Mouse (Mus musculus): ENCODE results near the gene Foxj1. TPM values are rescaled to one million over a fixed set of nuclear protein-coding genes. Genes with fewer than 3 reads are reported as not detected.

The Foxj1 gene
- polyA plus RNA-seq, 1 experiment from 2014 or later: 5.3 TPM

DNA sequence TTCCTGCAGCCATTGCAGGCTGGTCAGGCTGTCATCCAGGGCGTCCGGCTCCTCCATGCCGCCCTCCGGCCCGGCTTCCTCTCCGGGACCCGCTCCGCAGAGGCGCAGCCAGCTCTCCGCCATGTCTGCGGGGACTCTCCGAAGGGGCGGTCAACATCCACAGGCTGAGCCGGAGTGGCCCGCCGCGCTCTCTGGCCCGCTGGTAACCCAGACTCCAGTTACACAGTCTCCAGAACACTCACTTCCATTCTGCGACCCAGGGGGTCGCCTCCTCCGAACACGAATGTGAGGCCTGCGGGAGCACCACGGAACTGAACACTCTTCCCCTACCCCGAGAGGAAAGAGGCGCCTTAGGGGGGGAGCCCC is 799 bp downstream of the Foxj1 start:
- H3K9ac ChIP-seq (ENCODE audit: low read length): peak overlapping the region; percentile 37
- H3K4me1 ChIP-seq (replicated peaks; ENCODE audit: control insufficient read depth, insufficient read depth, low read length): peaks cover 51% of the 10 kb centered on the region

DNA sequence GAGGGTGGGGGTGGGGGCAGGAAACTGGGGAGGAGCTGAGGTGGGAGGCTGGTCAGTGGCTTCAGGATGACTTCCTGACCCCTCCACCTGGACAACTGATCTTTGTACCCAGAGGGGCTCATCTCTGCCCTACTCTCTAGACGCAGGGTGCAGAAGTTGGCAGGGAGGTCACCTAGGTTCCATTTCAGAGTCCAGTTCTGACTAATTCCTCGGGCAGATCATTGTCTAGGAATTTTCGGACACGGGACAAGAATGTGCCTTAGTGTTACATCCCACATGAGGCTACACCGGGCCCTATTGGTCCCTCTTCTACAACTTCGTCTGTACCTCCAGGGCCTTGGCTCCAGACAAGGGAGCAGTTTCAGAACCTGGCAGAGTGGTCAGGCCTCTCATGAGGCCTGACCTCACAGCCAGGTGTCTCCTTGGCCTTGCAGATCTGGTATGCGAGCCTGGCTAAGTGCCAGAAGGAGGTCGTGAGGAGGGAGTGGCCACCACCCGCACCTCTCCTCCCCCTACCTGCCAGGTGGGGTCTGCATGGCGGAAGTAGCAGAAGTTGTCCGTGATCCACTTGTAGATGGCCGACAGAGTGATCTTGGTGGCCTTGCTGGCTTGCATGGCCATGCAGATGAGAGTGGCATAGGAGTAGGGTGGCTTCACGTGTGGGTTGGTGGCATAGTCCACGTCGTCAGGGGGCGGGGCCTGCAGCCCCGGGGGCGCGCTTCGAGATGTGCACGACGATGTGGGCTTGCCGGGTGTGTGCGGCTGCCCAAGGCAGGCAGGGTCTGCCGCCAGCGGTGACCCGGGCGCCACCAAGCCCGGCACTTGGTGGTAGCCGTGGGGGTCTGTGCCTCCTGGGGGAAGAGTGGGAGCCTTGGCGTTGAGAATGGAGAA is 1.4 kb downstream of the Foxj1 start:
- Histone ChIP-seq H3K4me1 (replicated peaks; ENCODE audit: control insufficient read depth, insufficient read depth, low read length) (peaks cover 57% of the 10 kb centered on the region), H3K9me3 (ENCODE audit: control insufficient read depth, low read length) (no peaks in the 10 kb centered on the region), H3K9ac (ENCODE audit: low read length) (peak overlapping the region; percentile 37), H3K4me3 (ENCODE audit: low read depth, low read length) (peak overlapping the region; percentile 44), H3K4me2 (ENCODE audit: low read depth, low read length, severe bottlenecking) (peak overlapping the region; percentile 98), H3K27me3 (ENCODE audit: control insufficient read depth, insufficient read depth, low read length) (peaks cover 14% of the 10 kb centered on the region), H3K36me3 (ENCODE audit: control insufficient read depth, insufficient read depth, low read length) (no peaks in the 10 kb centered on the region), H3K27ac (ENCODE audit: low read depth, low read length) (no peak overlapping the region)
- WGBS: 26% methylated on average over 27 of the region's 31 CpGs
- peak; percentile 45 for DNase-seq (ENCODE audit: low spot score)
- no peak for ATAC-seq (replicated peaks; ENCODE audit: low FRiP score)

More for the DNA sequence above, 799 bp downstream of the Foxj1 start:
- Histone ChIP-seq H3K36me3 (ENCODE audit: control insufficient read depth, insufficient read depth, low read length) (no peaks in the 10 kb centered on the region), H3K27ac (ENCODE audit: low read depth, low read length) (no peak overlapping the region), H3K9me3 (ENCODE audit: control insufficient read depth, low read length) (no peaks in the 10 kb centered on the region), H3K4me2 (ENCODE audit: low read depth, low read length, severe bottlenecking) (peak overlapping the region; percentile 98), H3K4me3 (ENCODE audit: low read depth, low read length) (peak overlapping the region; percentile 44), H3K27me3 (ENCODE audit: control insufficient read depth, insufficient read depth, low read length) (peaks cover 14% of the 10 kb centered on the region)
- DNase-seq (ENCODE audit: low spot score) (no peak), ATAC-seq (replicated peaks; ENCODE audit: low FRiP score) (no peak)
- 8% methylated on average over 26 of the region's 26 CpGs for WGBS

DNA sequence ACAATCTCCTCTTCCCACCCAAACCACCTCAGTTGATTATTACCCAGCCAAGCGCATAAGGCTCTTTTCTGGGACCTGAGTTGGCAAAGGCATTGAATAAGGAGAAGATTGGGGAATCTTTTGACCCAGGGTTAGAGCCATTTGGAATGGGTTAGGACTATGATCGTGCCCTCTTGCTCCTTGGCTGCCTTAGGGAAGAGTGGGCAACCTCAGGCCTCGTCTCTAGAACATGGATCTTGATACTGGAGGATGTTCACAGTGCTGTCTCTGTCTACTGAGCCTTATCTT is 2.3 kb downstream of the Foxj1 start:
- H3K36me3 ChIP-seq (ENCODE audit: control insufficient read depth, insufficient read depth, low read length): no peaks in the 10 kb centered on the region
- no peak for DNase-seq (ENCODE audit: low spot score)
- whole genome bisulfite sequencing: 71% methylated on average over 3 of the region's 3 CpGs
- no peak overlapping the region for H3K27ac ChIP-seq (ENCODE audit: low read depth, low read length)
- peaks cover 14% of the 10 kb centered on the region for H3K27me3 ChIP-seq (ENCODE audit: control insufficient read depth, insufficient read depth, low read length)
- H3K4me2 ChIP-seq (ENCODE audit: low read depth, low read length, severe bottlenecking): 0 out of 2 replicates have a peak overlapping the region, but pooled peaks have one; percentile 24
- H3K4me3 ChIP-seq (ENCODE audit: low read depth, low read length): no peak overlapping the region
- ATAC-seq (replicated peaks; ENCODE audit: low FRiP score): no peak
- no peaks in the 10 kb centered on the region for H3K9me3 ChIP-seq (ENCODE audit: control insufficient read depth, low read length)
- H3K9ac ChIP-seq (ENCODE audit: low read length): peak overlapping the region; percentile 29; the same call in 1 of the 2 replicates
- peaks cover 58% of the 10 kb centered on the region for H3K4me1 ChIP-seq (replicated peaks; ENCODE audit: control insufficient read depth, insufficient read depth, low read length)

DNA sequence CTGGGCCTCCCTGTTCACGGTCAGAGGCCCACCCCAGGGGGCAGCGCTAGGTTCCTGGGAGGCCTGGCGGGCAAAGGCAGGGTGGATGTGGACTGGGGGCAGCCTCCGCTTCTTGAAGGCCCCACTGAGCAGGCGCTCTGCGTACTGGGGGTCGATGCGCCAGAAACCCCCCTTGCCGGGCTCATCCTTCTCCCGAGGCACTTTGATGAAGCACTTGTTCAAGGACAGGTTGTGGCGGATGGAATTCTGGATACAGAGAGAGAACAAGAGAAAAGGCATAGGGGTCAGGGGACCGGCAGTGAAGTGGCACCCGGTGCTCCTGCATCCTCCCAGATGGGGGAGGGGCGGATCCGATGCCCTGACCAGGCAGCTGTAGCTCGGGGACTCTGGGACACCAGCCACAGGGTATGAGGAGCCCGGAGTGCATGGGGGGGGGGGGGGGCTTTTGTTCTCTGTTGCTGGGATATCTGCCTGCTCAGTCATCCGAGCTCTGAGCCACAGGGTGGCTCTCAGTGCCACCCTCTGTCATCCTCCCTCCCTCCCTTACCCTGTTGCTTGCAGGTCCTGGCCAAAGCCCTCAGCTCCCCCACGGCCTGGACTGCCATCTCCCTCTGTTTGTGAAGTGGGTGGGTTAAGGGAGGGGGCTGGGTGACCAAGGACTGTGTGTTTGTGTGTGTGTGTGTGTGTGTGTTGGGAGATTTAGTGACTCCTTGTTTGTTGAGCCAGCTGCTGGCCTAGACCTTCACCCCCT is 2.8 kb downstream of the Foxj1 start:
- Histone ChIP-seq H3K9me3 (ENCODE audit: control insufficient read depth, low read length) (no peaks in the 10 kb centered on the region), H3K4me3 (ENCODE audit: low read depth, low read length) (no peak overlapping the region), H3K27ac (ENCODE audit: low read depth, low read length) (no peak overlapping the region; the same call in 1 of the 2 replicates), H3K36me3 (ENCODE audit: control insufficient read depth, insufficient read depth, low read length) (no peaks in the 10 kb centered on the region), H3K4me2 (ENCODE audit: low read depth, low read length, severe bottlenecking) (0 out of 2 replicates have a peak overlapping the region, but pooled peaks have one; percentile 24), H3K4me1 (replicated peaks; ENCODE audit: control insufficient read depth, insufficient read depth, low read length) (peaks cover 58% of the 10 kb centered on the region), H3K9ac (ENCODE audit: low read length) (peak overlapping the region; percentile 29; the same call in 1 of the 2 replicates), H3K27me3 (ENCODE audit: control insufficient read depth, insufficient read depth, low read length) (peaks cover 14% of the 10 kb centered on the region)
- ATAC-seq (replicated peaks; ENCODE audit: low FRiP score): peak; percentile 25; the same call in 1 of the 2 replicates
- DNase-seq (ENCODE audit: low spot score): peak; percentile 71
- 22% methylated on average over 19 of the region's 19 CpGs for WGBS

DNA sequence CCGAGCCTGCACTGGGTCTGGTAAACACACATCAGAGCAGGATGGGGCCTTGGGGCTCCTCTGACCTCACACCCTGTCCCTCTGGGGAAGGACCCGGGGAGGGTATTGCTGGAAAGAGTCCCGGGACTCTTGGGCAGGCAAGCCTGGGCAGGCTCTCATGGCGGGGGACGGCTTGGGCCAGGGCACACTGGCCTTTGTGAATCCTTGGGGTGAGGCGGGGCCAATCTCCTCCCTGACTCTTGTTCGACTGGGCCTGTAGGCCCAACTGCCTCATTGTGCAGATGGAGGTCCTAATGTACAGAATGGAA is 5.0 kb downstream of the Foxj1 start:
- peaks cover 14% of the 10 kb centered on the region for H3K27me3 ChIP-seq (ENCODE audit: control insufficient read depth, insufficient read depth, low read length)
- ATAC-seq (replicated peaks; ENCODE audit: low FRiP score): no peak
- no peak for DNase-seq (ENCODE audit: low spot score)
- H3K9ac ChIP-seq (ENCODE audit: low read length): peak overlapping the region; percentile 42
- no peak overlapping the region for H3K4me2 ChIP-seq (ENCODE audit: low read depth, low read length, severe bottlenecking)
- peak overlapping the region; percentile 86 for H3K27ac ChIP-seq (ENCODE audit: low read depth, low read length)
- 51% methylated on average over 7 of the region's 7 CpGs for WGBS
- no peaks in the 10 kb centered on the region for H3K36me3 ChIP-seq (ENCODE audit: control insufficient read depth, insufficient read depth, low read length)
- H3K4me1 ChIP-seq (replicated peaks; ENCODE audit: control insufficient read depth, insufficient read depth, low read length): peaks cover 49% of the 10 kb centered on the region
- H3K4me3 ChIP-seq (ENCODE audit: low read depth, low read length): no peak overlapping the region
- no peaks in the 10 kb centered on the region for H3K9me3 ChIP-seq (ENCODE audit: control insufficient read depth, low read length)

DNA sequence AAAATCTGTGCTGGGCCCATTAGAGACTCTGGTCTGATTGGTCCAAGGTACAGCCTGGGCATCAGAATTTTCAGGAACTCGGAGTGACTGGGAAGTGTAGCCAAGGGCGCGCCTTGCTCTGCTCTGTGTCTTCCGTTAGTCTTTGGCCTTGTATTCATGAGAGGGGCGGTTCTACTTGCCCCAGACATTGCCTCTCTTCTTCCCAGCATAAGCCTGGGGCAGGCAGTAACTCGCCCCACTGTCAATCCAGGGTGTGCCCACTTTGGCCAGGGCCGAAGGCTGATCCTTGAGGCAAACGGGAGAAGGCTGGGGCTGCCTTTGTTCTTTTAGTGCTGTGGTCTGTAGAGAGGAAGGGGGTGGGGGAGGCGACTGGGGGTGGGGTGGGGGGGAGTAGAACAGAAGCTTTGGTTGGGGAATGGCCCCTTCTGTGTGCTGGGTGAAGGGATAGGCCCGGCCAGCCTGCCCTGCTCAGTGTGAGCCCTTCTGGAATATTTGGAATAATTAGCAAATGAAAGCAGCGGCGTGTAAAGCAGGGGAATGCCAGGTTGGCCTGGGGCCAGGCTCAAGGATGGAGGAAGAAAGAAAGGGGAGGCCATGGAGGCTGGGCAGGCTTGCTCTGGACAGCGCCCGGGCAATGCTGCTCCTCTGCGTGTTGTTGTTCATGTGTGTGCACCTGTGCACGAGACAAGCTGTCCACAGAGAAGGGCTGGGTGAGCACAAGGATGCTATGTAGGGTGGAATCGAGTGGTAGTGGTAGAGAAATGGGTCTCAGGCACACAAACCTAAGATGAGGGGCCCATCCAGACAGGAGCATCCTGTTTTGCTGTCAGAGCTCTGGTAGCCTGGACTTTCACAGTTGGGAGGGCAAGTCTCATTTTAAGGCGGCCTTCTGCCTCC is 5.6 kb downstream of the Foxj1 start:
- H3K4me1 ChIP-seq (replicated peaks; ENCODE audit: control insufficient read depth, insufficient read depth, low read length): peaks cover 44% of the 10 kb centered on the region
- H3K27me3 ChIP-seq (ENCODE audit: control insufficient read depth, insufficient read depth, low read length): peaks cover 11% of the 10 kb centered on the region
- peak; percentile 76 for DNase-seq (ENCODE audit: low spot score)
- no peaks in the 10 kb centered on the region for H3K9me3 ChIP-seq (ENCODE audit: control insufficient read depth, low read length)
- H3K4me3 ChIP-seq (ENCODE audit: low read depth, low read length): no peak overlapping the region
- peak overlapping the region; percentile 42 for H3K9ac ChIP-seq (ENCODE audit: low read length)
- H3K27ac ChIP-seq (ENCODE audit: low read depth, low read length): peak overlapping the region; percentile 86
- H3K36me3 ChIP-seq (ENCODE audit: control insufficient read depth, insufficient read depth, low read length): no peaks in the 10 kb centered on the region
- WGBS: 39% methylated on average over 18 of the region's 18 CpGs
- 0 out of 2 replicates have a peak overlapping the region, but pooled peaks have one; percentile 18 for H3K4me2 ChIP-seq (ENCODE audit: low read depth, low read length, severe bottlenecking)
- ATAC-seq (replicated peaks; ENCODE audit: low FRiP score): peak; percentile 73

DNA sequence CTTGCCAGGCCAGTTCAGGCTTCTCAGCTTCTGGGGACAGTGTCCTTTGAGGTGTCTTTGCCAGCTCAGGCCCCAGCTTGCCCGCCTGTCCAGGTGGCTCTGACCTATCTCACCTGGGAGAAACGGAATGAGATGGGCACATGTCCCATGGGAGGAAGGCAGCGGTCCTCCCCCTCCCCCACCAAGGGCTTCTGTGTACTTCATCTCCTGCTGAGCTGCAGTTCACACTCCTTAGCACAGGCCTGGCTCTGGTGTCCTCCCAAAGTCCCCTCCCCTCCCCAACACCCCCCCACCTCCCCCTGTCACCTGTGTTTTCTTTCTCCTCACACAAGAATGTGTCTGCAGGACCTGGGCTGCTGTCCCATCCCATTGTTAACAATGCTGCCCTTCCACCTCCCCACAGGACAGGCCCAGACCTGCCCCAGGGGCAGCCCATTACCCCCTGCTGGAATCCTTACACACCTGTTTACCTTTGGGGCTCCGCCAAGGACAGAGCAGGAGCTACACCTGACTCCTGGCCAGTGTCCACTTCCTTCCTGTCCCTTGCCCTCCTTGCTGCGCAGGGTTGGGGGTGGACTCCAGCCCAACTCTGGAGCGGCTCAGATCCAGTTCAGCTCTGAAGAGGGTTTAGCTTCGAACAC is 8.1 kb downstream of the Foxj1 start:
- Histone ChIP-seq H3K9ac (ENCODE audit: low read length) (no peak overlapping the region), H3K27ac (ENCODE audit: low read depth, low read length) (no peak overlapping the region), H3K4me3 (ENCODE audit: low read depth, low read length) (no peak overlapping the region), H3K9me3 (ENCODE audit: control insufficient read depth, low read length) (no peaks in the 10 kb centered on the region), H3K36me3 (ENCODE audit: control insufficient read depth, insufficient read depth, low read length) (no peaks in the 10 kb centered on the region), H3K4me2 (ENCODE audit: low read depth, low read length, severe bottlenecking) (no peak overlapping the region), H3K27me3 (ENCODE audit: control insufficient read depth, insufficient read depth, low read length) (no peaks in the 10 kb centered on the region), H3K4me1 (replicated peaks; ENCODE audit: control insufficient read depth, insufficient read depth, low read length) (peaks cover 25% of the 10 kb centered on the region)
- ATAC-seq (replicated peaks; ENCODE audit: low FRiP score) (no peak), DNase-seq (ENCODE audit: low spot score) (no peak)
- WGBS: 71% methylated on average over 7 of the region's 7 CpGs
